In the genomic region with DNA sequence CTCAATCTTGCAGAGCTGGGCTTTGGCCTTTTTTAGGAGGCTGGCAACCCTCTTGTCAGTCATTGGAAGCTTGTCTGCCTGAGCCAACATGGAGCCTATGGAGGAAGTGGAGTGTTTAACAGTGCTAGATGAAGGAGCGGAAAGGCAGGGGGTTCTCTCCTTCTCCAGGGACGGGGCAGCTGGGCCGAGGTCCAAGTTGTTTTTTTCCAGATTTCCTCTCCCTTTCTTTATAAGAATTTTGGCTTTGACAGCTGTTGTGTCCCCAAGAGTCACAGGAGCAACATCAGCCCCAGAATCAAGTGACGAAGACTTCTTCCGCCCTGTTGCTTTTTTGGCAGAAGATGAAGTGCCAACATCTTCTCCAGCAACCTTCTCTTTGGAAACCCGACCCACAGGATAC, we compare ENCODE assay signal across 24 mouse cellular contexts. TPM values are rescaled to one million over a fixed set of nuclear protein-coding genes. Genes with fewer than 3 reads are reported as not detected.
A peak's percentile ranks its signal among the peaks of the same experiment; 100 is the strongest.
DNase-seq lines count a peak whose midpoint lies in the region; ATAC-seq lines count a peak whose summit lies in the region.
"Had no signal": no experiment of that assay in that cellular context is flagged by ENCODE, and none has a peak within 500 bp of the region (broad histone marks: within the 10 kb centered on the region; RNA-seq: fewer than 3 reads in every experiment).

No protein-coding gene starts in this region.

- H3K9me3 ChIP-seq in heart, embryonic 10.5 days, result no peaks in the 10 kb centered on the region
- no peaks in the 10 kb centered on the region for H3K9me3 ChIP-seq in heart, embryonic 15.5 days (replicated peaks)
- H3K9me3 ChIP-seq: embryonic facial prominence, embryonic 10.5 days; forebrain, embryonic 10.5 days; G1E; hindbrain, embryonic 13.5 days had no signal

- intact Hi-C loops in left cerebral cortex, postnatal 25 days (cut with DNase I), result no loop called here

- 93% methylated on average over 6 of the region's 6 CpGs for WGBS in heart, embryonic 10.5 days
- WGBS in heart, embryonic 15.5 days, result 75% methylated on average over 6 of the region's 6 CpGs

- H3K27me3 ChIP-seq in heart, embryonic 10.5 days (ENCODE audit: insufficient read depth, poor library complexity, severe bottlenecking), result no peaks in the 10 kb centered on the region
- no peaks in the 10 kb centered on the region for H3K27me3 ChIP-seq in heart, embryonic 15.5 days
- H3K27me3 ChIP-seq: hindbrain, embryonic 13.5 days had no signal

- no peak overlapping the region for H3K9ac ChIP-seq in heart, embryonic 15.5 days
- H3K9ac ChIP-seq: hindbrain, embryonic 13.5 days had no signal

- no peak overlapping the region for H3K27ac ChIP-seq in heart, embryonic 10.5 days
- H3K27ac ChIP-seq in heart, embryonic 15.5 days, result peak overlapping the region; percentile 34; the same call in 1 of the 2 replicates
- H3K27ac ChIP-seq: embryonic facial prominence, embryonic 10.5 days; forebrain, embryonic 10.5 days; gastrocnemius, adult 2 months; heart, adult 2 months; hindbrain, embryonic 13.5 days; hindbrain, postnatal 0 days had no signal

- DNase-seq in heart, adult 11 months, result peak; percentile 94
- DNase-seq in heart, embryonic 10.5 days (ENCODE audit: low spot score), result no peak
- peak; percentile 37 for DNase-seq in kidney, postnatal 10 days
- no peak for DNase-seq in kidney, adult 8-10 months
- DNase-seq in heart, postnatal 4 days, result peak; percentile 64
- DNase-seq in left cerebral cortex, postnatal 25 days (ENCODE audit: low spot score in 2 of 2), result no peak
- DNase-seq: adrenal gland, postnatal 10 days; B cell, adult 2 months; cerebellum, adult 18-20 months; gastrocnemius, adult 2 months; gastrocnemius, postnatal 36 days; kidney, adult 18-20 months had no signal

- no peak overlapping the region for H3K4me2 ChIP-seq in heart, embryonic 15.5 days
- H3K4me2 ChIP-seq: hindbrain, embryonic 13.5 days had no signal

- no peak for ATAC-seq in heart, embryonic 15.5 days (replicated peaks; ENCODE audit: insufficient number of reproducible peaks, insufficient read depth, low FRiP score, low read depth)
- ATAC-seq: CD4-positive, CD25-positive, alpha-beta regulatory T cell, adult 4 months; forebrain, embryonic 14.5 days; hindbrain, postnatal 0 days had no signal

- no peak overlapping the region for H3K4me3 ChIP-seq in heart, embryonic 10.5 days
- H3K4me3 ChIP-seq in heart, embryonic 15.5 days, result no peak overlapping the region
- H3K4me3 ChIP-seq: embryonic facial prominence, embryonic 10.5 days; erythroblast, embryonic 14.5 days; forebrain, embryonic 10.5 days; gastrocnemius, adult 2 months; heart, adult 2 months; hindbrain, embryonic 13.5 days had no signal

- H3K4me1 ChIP-seq in heart, embryonic 10.5 days, result no peaks in the 10 kb centered on the region
- H3K4me1 ChIP-seq in heart, embryonic 15.5 days (replicated peaks), result peaks cover 2% of the 10 kb centered on the region; the same call in 1 of the 2 replicates
- H3K4me1 ChIP-seq: embryonic facial prominence, embryonic 10.5 days; forebrain, embryonic 10.5 days; hindbrain, embryonic 13.5 days had no signal

- peaks cover 82% of the 10 kb centered on the region for H3K36me3 ChIP-seq in heart, embryonic 10.5 days
- peaks cover 74% of the 10 kb centered on the region for H3K36me3 ChIP-seq in heart, embryonic 15.5 days

RNA-seq across cellular contexts. Expression of a gene that starts 33.6 kb away (rescaled TPM):
- 7.4 and 10.5 TPM in 2 replicates for polyA plus RNA-seq in heart, embryonic 10.5 days (2016; fragmentation: Nextera tagmentation; extraction: Ambion mirVana)
- polyA plus RNA-seq in heart, embryonic 15.5 days (2015; fragmentation: Nextera tagmentation; extraction: Ambion mirVana), result 9.3 and 10.1 TPM in 2 replicates
- total RNA-seq in heart, postnatal 4 days (2021), result 10 to 100 TPM; 22.9 to 23.5 TPM
- total RNA-seq in left cerebral cortex, postnatal 25 days (2021), result 10 to 100 TPM; 54.6 to 58.6 TPM

RNA-seq across cellular contexts. Expression of a gene that starts 44.6 kb away (rescaled TPM):
- 0.50 TPM in 1 of 2 replicates, not detected in the other for polyA plus RNA-seq in heart, embryonic 10.5 days (2016; fragmentation: Nextera tagmentation; extraction: Ambion mirVana)
- polyA plus RNA-seq in heart, embryonic 15.5 days (2015; fragmentation: Nextera tagmentation; extraction: Ambion mirVana), result 0.30 and 1.1 TPM in 2 replicates
- 1 to 10 TPM in 1 of 2 experiments, under 1 TPM in 1; 0.61 to 1.0 TPM for total RNA-seq in heart, postnatal 4 days (2021)
- total RNA-seq in left cerebral cortex, postnatal 25 days (2021), result under 1 TPM in 1 of 2 experiments, not detected in 1; 0.99 TPM
- total RNA-seq: G1E; gastrocnemius, postnatal 36 days; hematopoietic stem cell, adult 5-6 weeks; hindbrain, postnatal 0 days had no signal
- polyA plus RNA-seq: CD4-positive, CD25-positive, alpha-beta regulatory T cell, adult 4 months; embryonic facial prominence, embryonic 10.5 days; embryonic facial prominence, embryonic 14.5 days; forebrain, embryonic 10.5 days had no signal

RNA-seq across cellular contexts. Expression of a gene that starts 48.3 kb away (rescaled TPM):
- polyA plus RNA-seq in heart, embryonic 10.5 days (2016; fragmentation: Nextera tagmentation; extraction: Ambion mirVana), result 1.7 and 1.8 TPM in 2 replicates
- polyA plus RNA-seq in heart, embryonic 15.5 days (2015; fragmentation: Nextera tagmentation; extraction: Ambion mirVana), result 2.1 and 2.8 TPM in 2 replicates
- 1 to 10 TPM; 3.5 to 6.0 TPM for total RNA-seq in heart, postnatal 4 days (2021)
- total RNA-seq in left cerebral cortex, postnatal 25 days (2021), result 10 to 100 TPM; 49.0 to 53.0 TPM
- polyA plus RNA-seq: CD4-positive, CD25-positive, alpha-beta regulatory T cell, adult 4 months; erythroblast, embryonic 14.5 days had no signal

Comparison
In these comparisons a context has a peak if more than half of its experiments do, and no peak if none do; other contexts are left out.
1. DNase-seq: peak in heart, adult 11 months (single experiment), kidney, postnatal 10 days (single experiment) and heart, postnatal 4 days (single experiment); none in heart, embryonic 10.5 days (single experiment), kidney, adult 8-10 months (0 of 2) and left cerebral cortex, postnatal 25 days (0 of 2).
2. RNA of a gene that starts 48.3 kb away (total RNA-seq): 49.0 to 53.0 TPM in left cerebral cortex, postnatal 25 days; 3.5 to 6.0 TPM in heart, postnatal 4 days; every median in the first group is over 4 times any median in the second.